Mouse (Mus musculus): ENCODE data around the gene Utrn.
A peak's percentile ranks its signal among the peaks of the same experiment; 100 is the strongest.

Gene Utrn

DNA sequence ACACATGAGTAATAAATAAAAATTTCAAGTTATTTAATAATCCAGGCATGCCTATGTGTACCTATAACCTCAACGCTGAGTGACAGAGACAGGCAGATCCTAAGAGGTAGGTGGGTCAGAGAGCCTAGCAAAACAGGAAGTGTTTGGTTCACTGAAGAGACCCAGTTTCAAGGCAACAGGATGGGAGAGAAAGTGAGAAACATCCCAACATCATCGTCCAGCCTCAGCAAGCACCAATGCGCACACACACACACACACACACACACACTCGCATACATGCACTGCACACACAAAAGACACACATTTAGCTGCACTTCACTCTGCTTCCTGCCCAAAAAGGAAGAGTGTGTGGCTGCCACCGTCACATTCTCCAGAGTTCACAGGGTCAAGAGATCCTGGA lies 27.7 kb downstream of the Utrn start:
- ATAC-seq (ENCODE audit: insufficient number of reproducible peaks, low FRiP score, low TSS enrichment), result no peak

DNA sequence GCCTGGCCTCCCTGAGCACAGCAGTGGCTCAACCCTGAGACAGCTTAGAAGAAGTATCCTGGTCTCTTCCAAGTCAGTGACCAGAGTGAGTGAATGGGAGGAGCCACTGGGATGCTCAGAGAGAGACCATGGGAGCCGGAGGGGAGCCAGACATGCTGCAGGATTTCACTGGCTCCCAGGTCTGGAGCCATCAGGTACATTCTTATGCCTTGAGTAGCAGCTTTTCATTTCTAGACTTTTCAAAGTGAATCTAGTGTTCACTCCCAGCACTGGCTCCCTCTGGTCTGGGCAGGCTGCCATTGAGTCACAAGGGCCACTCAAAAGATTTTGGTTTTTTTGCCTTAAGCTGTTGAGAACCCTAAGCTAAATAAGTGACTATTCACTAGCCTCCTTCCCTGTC lies 31.5 kb downstream of the Utrn start:
- no peak for ATAC-seq (ENCODE audit: insufficient number of reproducible peaks, low FRiP score, low TSS enrichment)

DNA sequence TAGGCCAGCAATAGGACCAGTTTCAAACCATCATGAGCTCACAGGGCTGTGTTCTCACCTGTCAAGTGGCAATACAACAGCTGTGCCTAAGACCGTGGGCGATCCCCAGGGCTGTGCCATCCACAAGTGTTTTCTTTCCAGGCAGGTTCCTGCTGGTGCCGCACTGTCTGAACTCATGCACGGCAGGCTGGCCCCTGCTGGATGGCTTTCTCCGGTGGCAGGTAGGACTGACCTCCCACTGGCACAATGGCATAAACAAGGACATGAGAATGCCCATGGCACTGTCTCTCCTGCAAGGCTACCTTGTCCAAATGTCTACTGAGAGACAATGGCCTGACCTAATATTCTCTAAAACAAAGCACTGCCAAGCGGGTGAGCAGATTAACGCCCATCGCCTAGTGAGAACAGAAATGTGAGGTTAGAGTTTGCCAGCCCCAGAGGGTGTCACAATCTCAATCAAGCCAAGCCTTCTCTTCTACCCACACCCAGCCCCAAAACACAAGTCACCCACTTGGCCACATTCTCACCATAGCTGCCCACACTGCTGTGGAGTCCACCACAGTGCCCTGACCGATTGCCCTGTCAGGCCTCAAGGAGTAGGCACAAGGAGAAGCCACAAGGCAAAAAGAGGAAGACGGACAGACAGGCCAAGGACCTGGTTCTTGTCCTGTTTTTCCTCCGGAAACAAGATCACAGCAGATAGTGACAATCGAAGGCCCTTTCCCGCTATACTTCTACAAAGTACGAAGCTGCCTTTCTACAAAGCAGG lies 32.9 kb downstream of the Utrn start:
- ATAC-seq (ENCODE audit: insufficient number of reproducible peaks, low FRiP score, low TSS enrichment), result peak; percentile 68; the same call in 1 of the 2 replicates

DNA sequence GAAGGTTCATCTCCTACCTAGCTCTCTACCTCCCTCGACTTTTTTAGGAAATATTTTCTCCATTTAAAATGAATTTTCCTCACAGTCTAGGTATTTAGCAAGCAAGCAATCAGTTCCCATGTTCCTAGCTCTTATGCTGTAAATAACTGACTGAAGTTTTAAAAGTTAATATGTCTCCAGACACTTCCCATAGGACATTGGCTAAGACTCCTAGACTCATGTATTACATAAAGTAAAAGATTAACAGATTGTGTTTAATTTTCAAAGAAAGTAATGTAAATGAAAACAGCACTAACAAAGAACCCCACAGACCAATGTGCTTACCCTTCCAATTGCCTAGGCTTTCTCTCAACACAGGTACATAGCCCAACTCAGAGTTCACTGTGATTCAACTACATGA lies 35.0 kb downstream of the Utrn start:
- no peak for ATAC-seq (ENCODE audit: insufficient number of reproducible peaks, low FRiP score, low TSS enrichment)

DNA sequence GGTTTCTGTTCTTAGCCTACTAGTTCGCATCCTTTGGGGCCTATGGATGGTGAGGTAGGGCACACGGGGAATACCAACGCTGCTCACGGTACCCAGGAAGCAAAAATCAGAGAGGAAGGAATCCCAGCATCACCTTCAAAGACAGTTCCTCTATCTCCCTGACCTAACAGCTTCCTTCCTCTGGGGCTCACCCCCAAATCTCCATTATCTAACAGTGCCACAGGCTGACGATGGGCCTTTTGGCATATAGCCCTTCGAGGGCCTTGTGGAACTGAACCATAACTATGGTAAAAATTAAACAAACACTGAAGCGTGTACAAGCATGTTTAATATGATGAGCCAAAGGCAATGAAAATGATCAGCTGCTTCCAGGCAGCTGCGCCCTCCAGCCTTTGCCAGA lies 37.0 kb downstream of the Utrn start:
- ATAC-seq (ENCODE audit: insufficient number of reproducible peaks, low FRiP score, low TSS enrichment), result no peak

DNA sequence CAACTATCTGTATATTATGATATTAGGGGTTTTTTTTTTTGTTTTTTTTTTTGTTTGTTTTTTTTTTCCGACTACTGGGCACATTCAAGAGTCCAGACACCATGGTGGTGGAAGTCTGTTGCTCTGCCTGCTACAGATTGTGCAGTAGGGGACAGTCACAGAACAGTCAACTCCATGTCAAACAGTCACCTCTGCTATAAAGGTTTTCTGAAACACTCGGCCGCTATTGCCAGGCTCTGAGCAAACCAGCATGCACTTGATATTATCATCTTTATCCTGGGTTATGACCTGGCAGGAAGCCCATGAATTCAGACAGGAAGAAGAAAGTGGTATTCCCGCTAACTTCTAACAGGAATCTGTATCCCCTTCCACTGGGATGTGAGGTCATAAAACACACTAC lies 41.4 kb downstream of the Utrn start:
- ATAC-seq (ENCODE audit: insufficient number of reproducible peaks, low FRiP score, low TSS enrichment), result no peak

DNA sequence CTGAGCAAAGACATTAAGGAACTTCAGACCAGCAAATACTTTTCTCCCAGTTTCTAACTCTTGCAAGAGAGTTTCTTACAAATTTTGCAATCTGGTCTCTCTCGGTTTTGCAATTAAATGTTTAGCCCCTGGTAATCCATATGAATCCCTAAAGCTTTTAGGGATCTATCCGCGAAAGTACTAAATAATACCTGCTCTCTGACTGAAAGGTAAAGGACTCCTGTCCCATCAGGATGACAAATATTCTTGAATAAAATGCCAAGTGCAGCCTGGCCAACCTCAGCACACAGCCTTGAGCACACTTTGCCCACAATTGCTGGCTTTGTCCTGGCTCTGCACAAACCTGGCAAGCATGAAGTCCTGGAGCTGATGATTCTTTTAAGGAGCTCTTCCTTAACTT lies 41.9 kb downstream of the Utrn start:
- no peak for ATAC-seq (ENCODE audit: insufficient number of reproducible peaks, low FRiP score, low TSS enrichment)

DNA sequence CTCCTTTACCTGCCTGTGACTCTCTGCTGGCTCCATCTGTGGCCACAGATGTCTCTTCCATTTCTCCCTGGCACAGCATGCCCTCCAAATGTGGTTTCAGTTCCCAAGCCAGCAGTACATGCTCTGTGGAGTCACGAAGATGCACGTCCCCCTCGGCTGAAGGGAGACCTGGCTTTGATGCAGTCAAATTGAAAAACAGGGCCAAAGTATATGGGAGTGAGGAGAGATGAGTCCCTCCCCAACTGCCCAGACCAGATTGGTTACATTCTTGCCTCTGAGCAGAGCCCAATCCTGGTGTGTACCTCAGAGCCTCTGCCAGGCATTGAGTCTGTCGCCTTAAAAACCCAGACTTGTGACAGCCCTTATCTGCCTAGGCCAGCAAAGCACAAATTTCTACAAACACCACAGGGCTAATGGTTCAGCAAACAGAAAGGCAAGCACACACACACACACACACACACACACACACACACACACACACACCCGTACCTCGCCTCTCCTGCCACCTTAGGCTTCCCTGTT lies 42.3 kb downstream of the Utrn start:
- peak; percentile 91 for ATAC-seq (ENCODE audit: insufficient number of reproducible peaks, low FRiP score, low TSS enrichment)

DNA sequence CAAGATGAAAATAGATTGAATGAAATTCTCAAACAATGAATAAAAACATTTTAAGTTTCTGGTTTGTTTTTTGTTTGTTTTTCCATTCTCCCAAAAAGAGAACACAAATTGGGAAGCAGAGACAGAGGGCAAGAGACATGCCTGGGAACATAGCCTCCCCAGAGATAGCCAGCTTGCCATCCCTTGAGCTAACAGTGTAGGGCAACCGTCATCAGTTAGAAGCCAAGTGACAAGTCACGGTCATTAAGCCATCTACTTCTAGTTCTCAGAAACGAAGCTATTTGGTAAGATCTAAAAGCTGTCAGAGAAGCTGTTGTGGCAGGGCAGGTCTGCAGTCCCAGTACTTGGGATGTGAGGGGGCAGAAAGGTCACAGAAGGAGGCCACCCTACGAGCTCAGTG lies 44.8 kb downstream of the Utrn start:
- no peak for ATAC-seq (ENCODE audit: insufficient number of reproducible peaks, low FRiP score, low TSS enrichment)

DNA sequence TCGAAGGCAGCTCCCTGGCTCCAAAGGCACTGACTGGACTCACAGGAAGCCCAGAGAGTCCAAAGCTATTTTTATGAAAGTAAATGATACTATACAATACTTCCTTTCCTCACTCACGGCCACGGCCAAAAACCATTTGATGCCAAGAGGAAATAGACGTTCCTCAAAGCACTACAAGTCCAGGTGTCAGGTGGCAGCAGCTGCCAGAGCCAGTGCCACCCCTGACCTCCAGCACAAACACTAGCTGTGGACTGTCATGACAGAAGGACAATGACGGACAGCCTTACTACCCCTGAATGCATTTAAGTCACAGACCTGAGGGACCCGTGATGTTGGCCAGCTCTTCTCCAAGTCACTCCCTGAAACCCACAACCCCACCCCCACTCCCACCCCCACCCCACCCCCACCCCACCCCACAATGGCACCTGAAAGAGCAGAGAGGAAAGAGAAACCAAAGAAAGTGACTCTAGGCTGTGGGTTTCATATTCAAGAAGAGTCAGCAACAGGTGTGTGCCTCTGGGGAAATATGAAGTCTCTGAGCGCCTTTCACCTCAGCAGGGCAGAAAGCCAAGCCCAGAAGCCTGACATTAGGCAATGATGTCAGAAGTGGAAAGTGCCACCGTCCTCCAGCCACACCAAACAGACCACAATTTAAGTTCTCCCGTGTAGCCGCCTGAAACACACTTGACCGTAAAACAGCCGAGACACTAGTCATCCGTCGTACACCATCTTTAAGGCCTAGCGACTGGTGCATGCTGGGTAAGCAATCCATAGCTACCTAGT lies 45.5 kb downstream of the Utrn start:
- no peak for ATAC-seq (ENCODE audit: insufficient number of reproducible peaks, low FRiP score, low TSS enrichment)

DNA sequence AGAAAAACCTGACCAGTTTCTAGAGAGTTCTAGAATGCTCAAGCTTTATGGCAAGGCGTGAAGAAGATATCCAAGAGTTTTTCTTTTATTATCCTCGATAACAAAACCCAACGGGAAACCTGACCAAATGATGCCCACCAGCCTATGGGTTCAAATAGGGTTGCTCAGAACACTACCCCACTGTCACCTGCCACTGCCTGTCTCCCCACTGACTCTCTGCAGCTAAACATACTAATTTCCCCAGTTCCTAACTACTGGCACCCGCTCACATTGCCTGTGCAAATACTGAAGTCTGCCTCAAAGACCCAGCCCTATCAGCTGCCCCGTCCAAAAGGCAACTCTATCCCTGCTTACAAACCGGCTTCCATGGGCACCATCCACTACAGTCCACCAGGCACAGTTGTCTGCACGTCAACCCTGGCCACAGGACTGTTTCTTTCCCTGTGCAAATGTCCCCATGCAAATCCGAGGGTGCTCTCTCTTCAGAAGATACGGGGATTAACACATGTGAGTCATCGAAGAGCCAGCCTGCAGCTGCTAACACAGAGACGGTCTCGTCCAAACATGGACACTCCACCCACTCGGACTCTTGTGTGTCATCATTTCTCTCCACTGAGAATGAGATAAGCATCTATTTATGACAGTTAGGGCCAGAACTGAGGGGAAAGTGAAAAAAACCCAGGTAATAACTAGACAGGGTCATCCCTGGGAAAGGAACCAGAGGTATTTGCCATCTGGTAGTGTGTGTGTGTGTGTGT lies 48.0 kb downstream of the Utrn start:
- ATAC-seq (ENCODE audit: insufficient number of reproducible peaks, low FRiP score, low TSS enrichment), result no peak

DNA sequence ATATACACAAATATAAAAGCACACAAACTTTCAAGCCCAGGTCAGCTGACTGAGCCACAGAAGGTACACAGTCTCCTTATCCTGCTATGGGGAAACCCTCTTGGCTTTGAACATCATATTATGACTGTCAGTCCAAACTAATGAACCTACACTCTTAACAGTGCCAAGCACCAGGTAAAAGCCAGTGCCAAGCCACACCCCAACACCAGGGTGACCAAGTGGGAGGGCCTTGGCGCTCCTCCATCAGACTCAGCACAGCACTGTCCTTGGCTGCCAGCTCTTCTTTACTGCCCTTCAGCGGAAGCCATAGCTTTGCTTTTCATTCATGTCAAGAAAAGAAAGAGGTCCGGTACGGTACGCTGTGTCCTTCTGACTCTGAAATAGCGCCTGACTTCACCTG lies 51.8 kb downstream of the Utrn start:
- peak; percentile 41; the same call in 1 of the 2 replicates for ATAC-seq (ENCODE audit: insufficient number of reproducible peaks, low FRiP score, low TSS enrichment)

DNA sequence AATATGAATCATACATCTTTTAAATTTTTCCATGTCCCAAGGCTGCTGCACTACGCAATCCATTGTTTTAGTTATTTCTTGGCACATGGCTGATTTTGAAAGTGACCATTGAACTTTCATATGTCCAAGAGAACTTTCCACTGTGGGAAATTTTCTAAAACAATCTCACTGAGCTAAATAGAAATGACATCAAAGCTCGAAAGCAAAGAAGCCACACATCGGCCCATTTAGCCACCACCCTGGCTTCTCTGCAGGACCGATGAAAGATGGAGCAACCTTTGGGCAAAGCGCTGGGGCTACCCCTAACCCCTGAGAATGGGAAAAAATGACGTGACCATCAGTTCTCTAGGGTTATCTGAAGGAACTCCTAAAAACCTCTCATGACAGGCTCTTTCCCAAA lies 52.6 kb downstream of the Utrn start:
- ATAC-seq (ENCODE audit: insufficient number of reproducible peaks, low FRiP score, low TSS enrichment), result no peak

DNA sequence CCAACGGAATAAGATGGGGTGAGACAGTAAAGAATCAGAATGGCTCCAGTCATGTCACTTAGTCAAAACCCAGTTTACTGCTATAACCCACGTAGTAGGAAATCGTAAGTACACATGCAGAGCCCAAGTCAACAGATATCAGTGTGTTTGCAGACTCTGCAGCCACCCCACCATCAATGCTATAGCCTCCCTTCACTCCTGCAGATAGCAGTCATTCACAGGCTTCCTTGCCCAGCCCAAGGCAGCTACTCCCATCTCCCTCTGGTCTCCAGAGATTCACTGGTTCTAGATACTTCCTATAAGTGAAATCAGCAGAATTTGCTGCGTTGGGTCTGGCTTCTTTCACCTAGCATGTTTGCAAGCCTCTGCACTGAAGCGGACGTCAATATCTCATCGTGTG lies 54.8 kb downstream of the Utrn start:
- ATAC-seq (ENCODE audit: insufficient number of reproducible peaks, low FRiP score, low TSS enrichment), result no peak

DNA sequence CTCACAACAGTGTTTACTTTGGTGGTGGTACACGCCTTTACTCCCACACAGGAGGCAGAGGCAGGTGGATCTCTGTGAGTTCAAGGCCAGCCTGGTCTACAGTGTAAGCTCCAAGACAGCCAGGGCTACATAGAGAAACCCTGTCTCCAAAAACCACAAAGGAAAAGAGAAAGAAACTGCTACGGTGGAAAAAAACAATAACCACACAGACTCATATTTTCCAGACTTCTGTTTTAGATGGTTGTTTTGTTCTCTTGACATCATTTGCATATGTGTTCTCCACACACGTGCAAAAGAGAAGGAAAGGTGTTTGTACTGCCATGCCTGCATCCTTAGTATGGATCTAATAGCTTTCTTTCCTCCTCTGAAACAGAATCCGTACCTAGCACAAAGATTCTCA lies 55.3 kb downstream of the Utrn start:
- no peak for ATAC-seq (ENCODE audit: insufficient number of reproducible peaks, low FRiP score, low TSS enrichment)

DNA sequence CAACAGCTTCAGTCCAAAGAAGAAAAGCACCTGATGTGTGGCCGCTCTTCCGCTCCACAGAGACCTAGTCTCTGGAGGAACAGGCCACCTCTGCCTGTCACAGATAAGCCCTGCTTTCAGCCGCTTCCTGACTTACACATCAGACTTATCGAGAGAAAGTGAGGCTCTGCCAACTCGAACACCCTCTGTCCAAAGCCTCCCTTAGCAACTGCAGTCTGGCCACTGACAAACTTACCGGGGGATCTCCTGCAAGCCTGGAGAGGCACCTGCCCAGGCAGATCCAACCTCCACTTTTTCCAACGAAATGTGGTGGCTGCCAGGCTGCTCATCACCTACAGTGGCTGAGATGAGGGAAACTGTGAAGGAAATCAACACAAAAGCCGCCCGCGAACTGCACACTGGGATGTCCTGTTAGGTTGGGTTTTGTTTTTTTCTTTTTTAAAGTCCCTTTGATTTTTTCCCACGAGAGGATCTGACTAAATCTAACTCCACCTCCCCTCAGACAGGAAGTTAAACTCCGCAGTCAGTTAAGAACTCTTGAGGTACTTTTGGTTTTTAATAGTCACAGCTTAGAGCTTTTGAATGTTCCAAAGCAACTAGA lies 55.9 kb downstream of the Utrn start:
- no peak for ATAC-seq (ENCODE audit: insufficient number of reproducible peaks, low FRiP score, low TSS enrichment)

DNA sequence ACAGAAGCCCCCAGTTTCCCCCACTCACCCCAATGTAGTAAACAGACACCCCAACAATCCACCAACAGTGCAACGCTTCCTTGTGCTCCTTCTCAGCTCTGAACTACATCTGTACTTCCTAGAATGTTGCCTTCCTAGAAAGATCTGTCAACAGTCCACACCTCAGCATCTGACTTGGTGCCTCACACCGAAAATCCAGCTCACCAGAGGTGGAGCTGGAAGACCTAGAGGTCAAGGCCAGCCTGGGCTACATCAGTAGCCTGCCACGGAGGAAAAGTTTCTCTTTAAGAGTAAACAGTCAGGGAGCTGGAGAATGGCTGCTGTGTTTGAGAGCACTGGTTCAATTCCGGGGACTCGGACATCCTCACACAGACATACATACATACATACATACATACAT lies 56.5 kb downstream of the Utrn start:
- no peak for ATAC-seq (ENCODE audit: insufficient number of reproducible peaks, low FRiP score, low TSS enrichment)

DNA sequence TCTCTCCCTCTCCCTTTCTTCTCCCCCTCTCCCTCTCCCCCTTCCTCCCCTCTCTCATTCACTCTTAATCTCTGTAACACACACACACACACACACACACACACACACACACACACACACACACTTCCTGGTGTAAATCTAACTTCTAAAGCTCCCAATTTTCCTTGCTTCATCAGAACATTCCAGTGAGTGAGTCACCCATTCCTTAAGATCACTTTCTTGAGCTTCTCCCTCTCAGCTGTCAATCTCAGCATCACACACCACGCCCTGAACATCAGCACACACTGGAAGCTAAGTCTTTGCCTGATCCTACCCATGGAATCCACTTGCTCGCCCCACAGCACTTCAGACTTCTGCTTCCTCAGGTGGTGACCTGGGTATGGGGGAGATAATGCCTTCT lies 58.3 kb downstream of the Utrn start:
- ATAC-seq (ENCODE audit: insufficient number of reproducible peaks, low FRiP score, low TSS enrichment), result no peak

DNA sequence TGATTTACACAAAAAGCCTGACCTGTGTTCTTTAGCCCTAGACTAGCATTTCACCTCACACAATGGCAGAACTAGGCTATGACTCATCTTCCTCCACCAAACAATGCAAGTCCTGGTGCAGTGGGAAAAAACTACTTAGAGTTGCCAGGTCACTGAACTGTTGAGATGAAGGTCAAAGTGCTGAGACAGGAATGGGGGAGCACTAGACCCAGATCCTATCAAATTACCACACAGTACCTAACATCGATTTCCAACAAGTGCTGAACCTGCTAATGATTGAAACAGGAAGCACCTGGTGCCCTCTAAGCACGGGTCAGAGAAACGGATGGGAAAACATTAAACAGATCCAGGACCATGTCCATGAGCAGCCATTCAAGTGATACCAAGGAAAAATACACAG lies 59.5 kb downstream of the Utrn start:
- ATAC-seq (ENCODE audit: insufficient number of reproducible peaks, low FRiP score, low TSS enrichment), result no peak

DNA sequence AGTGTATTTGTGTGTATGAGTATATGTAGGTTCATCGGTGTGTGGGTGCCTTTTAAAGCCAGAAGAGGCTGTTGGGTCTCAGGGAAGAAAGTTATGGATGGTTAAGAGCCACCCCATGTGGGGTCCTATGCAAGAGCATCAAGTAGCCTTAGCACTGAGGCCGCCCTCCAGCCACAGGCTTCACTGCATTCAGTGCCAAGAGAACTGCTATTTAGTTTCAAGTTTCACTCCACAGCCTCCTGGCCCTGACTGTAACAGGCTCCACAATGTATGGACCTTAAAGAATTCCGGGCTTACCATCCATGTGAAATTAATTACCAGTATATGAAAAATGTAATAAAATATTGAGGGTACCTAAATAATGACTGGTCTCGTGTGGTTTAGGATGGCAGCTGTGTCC lies 60.7 kb downstream of the Utrn start:
- ATAC-seq (ENCODE audit: insufficient number of reproducible peaks, low FRiP score, low TSS enrichment), result no peak

DNA sequence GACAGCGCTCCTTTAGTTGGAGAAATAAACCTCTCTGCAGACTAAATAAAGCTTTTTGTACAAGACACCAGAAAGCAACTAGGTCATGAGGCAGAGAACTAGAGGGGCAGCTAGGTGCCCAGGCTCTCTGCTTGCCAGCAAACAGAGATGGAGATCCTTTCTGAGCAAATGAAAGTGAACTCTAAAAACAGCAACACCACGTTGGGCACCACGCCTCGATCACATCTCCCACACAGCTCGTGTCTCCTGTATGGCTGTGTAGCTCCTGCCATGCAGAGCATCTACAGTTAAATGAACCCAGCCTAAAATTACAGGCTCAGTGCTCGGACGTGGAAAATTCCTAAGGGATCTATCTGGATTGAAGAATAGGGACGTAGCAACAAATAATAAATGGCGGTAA lies 61.5 kb downstream of the Utrn start:
- peak; percentile 59 for ATAC-seq (ENCODE audit: insufficient number of reproducible peaks, low FRiP score, low TSS enrichment)

Measured in cerebellum, adult (tissue).